Mouse (Mus musculus): Measurements from ENCODE around the gene Htt. TPM values are rescaled to one million over a fixed set of nuclear protein-coding genes. Genes with fewer than 3 reads are reported as not detected.

The Htt gene
- polyA plus RNA-seq, 1 experiment from 2014 or later = 13.2 TPM

DNA sequence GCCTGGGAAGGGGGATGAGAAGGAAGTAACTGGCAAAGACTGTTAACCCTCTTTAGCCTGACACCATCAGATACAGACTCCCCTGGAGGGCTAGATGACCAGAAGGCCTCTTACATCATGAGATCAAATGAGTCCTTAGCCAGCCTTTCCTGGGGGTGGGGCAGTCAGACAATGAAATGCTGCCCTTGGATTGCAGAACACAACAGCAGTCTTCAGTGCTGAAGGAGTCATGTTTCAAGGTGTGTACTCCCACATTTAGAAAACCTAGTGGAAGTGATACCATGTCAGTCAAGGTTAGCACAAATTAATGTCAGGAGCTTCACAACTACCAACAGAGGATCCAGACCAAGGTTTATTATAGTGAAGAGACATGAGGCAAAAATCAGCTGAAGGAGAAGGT is 140.8 kb downstream of the Htt start:
- H3K4me1 ChIP-seq = no peaks in the 10 kb centered on the region
- H3K27ac ChIP-seq (replicated peaks) = no peak overlapping the region
- H3K9me3 ChIP-seq (replicated peaks) = no peaks in the 10 kb centered on the region
- H3K4me3 ChIP-seq = no peak overlapping the region
- DNase-seq (ENCODE audit: low spot score) = no peak
- H3K27me3 ChIP-seq (ENCODE audit: low read depth, poor library complexity, severe bottlenecking) = no peaks in the 10 kb centered on the region
- peaks cover 98% of the 10 kb centered on the region for H3K36me3 ChIP-seq

GRCm38 (mm10) chr5:34902811-34903385 is 141.4 kb downstream of the Htt start:
- Histone ChIP-seq H3K36me3 (peaks cover 98% of the 10 kb centered on the region), H3K27ac (replicated peaks) (no peak overlapping the region), H3K4me1 (no peaks in the 10 kb centered on the region; the same call in 1 of the 2 replicates), H3K27me3 (ENCODE audit: low read depth, poor library complexity, severe bottlenecking) (no peaks in the 10 kb centered on the region), H3K4me3 (no peak overlapping the region), H3K9me3 (replicated peaks) (no peaks in the 10 kb centered on the region)
- no peak for DNase-seq (ENCODE audit: low spot score)
- 93% methylated on average over 5 of the region's 5 CpGs for WGBS

DNA sequence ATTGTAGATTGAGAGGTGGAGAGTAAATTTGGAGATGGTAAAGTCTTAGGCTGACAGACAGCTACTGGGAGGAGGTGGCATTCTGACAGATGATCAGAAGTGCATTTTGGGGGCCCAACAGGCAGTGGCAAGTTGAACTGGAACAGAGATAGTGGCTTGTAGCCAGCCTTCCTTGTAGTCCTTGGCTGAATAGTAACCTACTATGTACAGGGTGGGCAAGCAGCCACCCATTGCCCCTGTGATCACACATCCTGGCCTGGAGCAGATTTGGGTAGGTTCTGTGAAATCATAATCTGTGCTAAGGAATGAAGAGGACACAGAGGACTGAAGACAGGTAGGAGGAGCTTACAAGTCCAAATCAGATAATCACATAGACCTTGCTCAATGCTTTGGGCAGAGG is 142.9 kb downstream of the Htt start:
- no peak for DNase-seq (ENCODE audit: low spot score)
- Histone ChIP-seq H3K9me3 (replicated peaks) (no peaks in the 10 kb centered on the region), H3K4me3 (no peak overlapping the region), H3K27me3 (ENCODE audit: low read depth, poor library complexity, severe bottlenecking) (no peaks in the 10 kb centered on the region), H3K36me3 (peaks cover 98% of the 10 kb centered on the region), H3K4me1 (peaks cover 10% of the 10 kb centered on the region), H3K27ac (replicated peaks) (no peak overlapping the region)

DNA sequence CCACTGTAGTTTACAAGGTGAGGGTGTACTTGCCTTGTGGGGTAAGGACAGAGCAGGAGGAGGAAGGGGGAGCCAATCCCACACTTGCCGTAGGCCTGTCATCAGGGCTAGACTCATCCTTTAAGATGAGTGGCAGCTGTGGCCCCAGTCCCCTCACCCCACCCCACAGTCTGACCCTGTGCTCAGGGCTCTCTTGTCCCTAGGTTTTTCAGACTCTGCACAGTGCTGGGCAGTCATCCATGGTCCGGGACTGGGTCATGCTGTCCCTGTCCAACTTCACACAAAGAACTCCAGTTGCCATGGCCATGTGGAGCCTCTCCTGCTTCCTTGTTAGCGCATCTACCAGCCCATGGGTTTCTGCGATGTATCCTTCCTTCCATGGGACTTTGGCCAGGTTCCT is 145.7 kb downstream of the Htt start:
- Histone ChIP-seq H3K36me3 (peaks cover 93% of the 10 kb centered on the region), H3K27ac (replicated peaks) (no peak overlapping the region), H3K27me3 (ENCODE audit: low read depth, poor library complexity, severe bottlenecking) (no peaks in the 10 kb centered on the region), H3K9me3 (replicated peaks) (no peaks in the 10 kb centered on the region), H3K4me1 (peaks cover 15% of the 10 kb centered on the region), H3K4me3 (no peak overlapping the region)
- WGBS = 94% methylated on average over 4 of the region's 4 CpGs
- no peak for DNase-seq (ENCODE audit: low spot score)

GRCm38 (mm10) chr5:34907910-34908725 is 146.6 kb downstream of the Htt start, which contains the start of gene Msantd1:
TSS of gene Msantd1 (plus strand) at chr5:34908012.
- Histone ChIP-seq H3K36me3 (peaks cover 84% of the 10 kb centered on the region), H3K9me3 (replicated peaks) (no peaks in the 10 kb centered on the region), H3K27ac (replicated peaks) (peak within 1 kb of the TSS; percentile 38; the same call in 1 of the 2 replicates), H3K4me1 (peaks cover 15% of the 10 kb centered on the region), H3K4me3 (no peak within 1 kb of the TSS), H3K27me3 (ENCODE audit: low read depth, poor library complexity, severe bottlenecking) (no peaks in the 10 kb centered on the region)
- WGBS = 80% methylated on average over 6 of the region's 6 CpGs
- DNase-seq (ENCODE audit: low spot score) = no peak

GRCm38 (mm10) chr5:34908726-34909633 is 147.4 kb downstream of the Htt start:
- Histone ChIP-seq H3K27me3 (ENCODE audit: low read depth, poor library complexity, severe bottlenecking) (no peaks in the 10 kb centered on the region), H3K4me3 (no peak overlapping the region), H3K4me1 (peaks cover 15% of the 10 kb centered on the region), H3K36me3 (peaks cover 77% of the 10 kb centered on the region), H3K27ac (replicated peaks) (0 out of 2 replicates have a peak overlapping the region, but pooled peaks have one; percentile 1), H3K9me3 (replicated peaks) (no peaks in the 10 kb centered on the region)
- DNase-seq (ENCODE audit: low spot score) = no peak
- 82% methylated on average over 9 of the region's 9 CpGs for WGBS

GRCm38 (mm10) chr5:34909634-34910503 is 148.3 kb downstream of the Htt start:
- Histone ChIP-seq H3K27ac (replicated peaks) (no peak overlapping the region), H3K9me3 (replicated peaks) (no peaks in the 10 kb centered on the region), H3K27me3 (ENCODE audit: low read depth, poor library complexity, severe bottlenecking) (no peaks in the 10 kb centered on the region), H3K4me1 (peaks cover 15% of the 10 kb centered on the region), H3K36me3 (peaks cover 68% of the 10 kb centered on the region), H3K4me3 (no peak overlapping the region)
- DNase-seq (ENCODE audit: low spot score) = no peak
- 93% methylated on average over 1 of the region's 1 CpGs for WGBS

DNA sequence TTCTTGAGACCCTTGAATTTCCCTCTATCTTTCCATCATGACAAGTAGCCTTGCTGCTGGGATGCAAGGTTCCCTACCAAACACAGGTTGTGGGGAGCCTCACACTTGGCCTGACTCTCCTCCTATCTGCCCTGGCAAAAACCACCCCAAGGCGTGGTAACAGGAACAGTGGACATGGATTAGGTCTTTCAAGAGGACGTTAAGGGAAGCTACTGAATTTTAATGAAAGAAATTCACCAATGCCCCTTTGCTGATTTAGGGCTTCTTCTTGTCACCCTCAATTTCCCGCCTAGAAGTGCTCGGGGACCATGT is 148.9 kb downstream of the Htt start:
- 85% methylated on average over 4 of the region's 4 CpGs for WGBS
- no peak for DNase-seq (ENCODE audit: low spot score)
- Histone ChIP-seq H3K27ac (replicated peaks) (no peak overlapping the region), H3K9me3 (replicated peaks) (no peaks in the 10 kb centered on the region), H3K36me3 (peaks cover 63% of the 10 kb centered on the region), H3K4me1 (peaks cover 15% of the 10 kb centered on the region), H3K4me3 (no peak overlapping the region), H3K27me3 (ENCODE audit: low read depth, poor library complexity, severe bottlenecking) (no peaks in the 10 kb centered on the region)

DNA sequence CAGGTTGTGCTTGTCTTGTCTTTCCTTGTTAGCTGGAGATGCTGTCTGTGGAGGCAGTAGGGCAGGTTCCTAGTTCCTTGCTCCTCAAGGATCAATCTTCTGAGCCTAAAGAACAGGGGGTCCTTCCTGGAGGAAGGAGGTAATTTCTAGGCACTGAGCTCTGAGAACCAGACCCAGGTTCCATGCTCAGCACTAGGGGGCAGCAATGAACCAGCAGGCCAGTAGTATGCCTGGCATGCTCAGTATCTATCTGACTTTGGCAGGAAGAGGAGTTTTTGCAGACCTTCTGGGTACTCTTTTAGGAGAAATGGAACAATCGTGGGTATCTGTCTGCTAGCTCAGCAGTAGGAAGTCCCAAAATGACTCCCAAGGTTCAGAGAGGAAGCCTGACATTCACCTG is 154.3 kb downstream of the Htt start:
- H3K9me3 ChIP-seq (replicated peaks) = no peaks in the 10 kb centered on the region
- peak overlapping the region; percentile 78 for H3K27ac ChIP-seq (replicated peaks)
- peaks cover 19% of the 10 kb centered on the region for H3K4me1 ChIP-seq
- peak; percentile 69 for DNase-seq (ENCODE audit: low spot score)
- no peaks in the 10 kb centered on the region for H3K27me3 ChIP-seq (ENCODE audit: low read depth, poor library complexity, severe bottlenecking)
- H3K4me3 ChIP-seq = no peak overlapping the region
- peaks cover 10% of the 10 kb centered on the region for H3K36me3 ChIP-seq
- 31% methylated on average over 1 of the region's 1 CpGs for whole genome bisulfite sequencing

GRCm38 (mm10) chr5:34917234-34917655 is 155.7 kb downstream of the Htt start:
- H3K4me1 ChIP-seq = peaks cover 19% of the 10 kb centered on the region
- H3K36me3 ChIP-seq = peaks cover 3% of the 10 kb centered on the region; the same call in 1 of the 2 replicates
- DNase-seq (ENCODE audit: low spot score) = no peak
- H3K27ac ChIP-seq (replicated peaks) = peak overlapping the region; percentile 78
- H3K9me3 ChIP-seq (replicated peaks) = no peaks in the 10 kb centered on the region
- no peak overlapping the region for H3K4me3 ChIP-seq
- H3K27me3 ChIP-seq (ENCODE audit: low read depth, poor library complexity, severe bottlenecking) = no peaks in the 10 kb centered on the region
- 84% methylated on average over 10 of the region's 10 CpGs for WGBS

DNA sequence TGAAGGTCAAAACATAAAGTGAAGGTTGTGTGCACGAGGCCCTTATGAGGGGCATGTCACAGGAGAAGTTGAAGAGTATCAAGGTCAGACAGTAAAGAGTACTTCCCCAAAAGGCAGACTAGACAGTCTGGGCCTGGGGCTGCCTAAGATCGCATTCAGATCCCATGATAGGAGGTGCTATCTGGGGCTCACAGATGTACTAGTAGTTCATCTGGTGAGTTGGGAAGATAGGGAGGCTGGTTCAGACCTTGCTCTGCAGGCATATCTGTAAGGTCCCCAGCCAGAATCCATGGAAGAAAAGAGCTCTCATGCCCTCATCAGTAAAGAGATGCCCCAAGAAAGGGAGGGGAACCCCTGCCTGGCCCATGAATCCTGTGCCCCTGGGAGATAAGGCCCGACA is 157.2 kb downstream of the Htt start:
- Histone ChIP-seq H3K27me3 (ENCODE audit: low read depth, poor library complexity, severe bottlenecking) (no peaks in the 10 kb centered on the region), H3K4me1 (peaks cover 19% of the 10 kb centered on the region), H3K27ac (replicated peaks) (peak overlapping the region; percentile 67), H3K9me3 (replicated peaks) (no peaks in the 10 kb centered on the region), H3K36me3 (peaks cover 11% of the 10 kb centered on the region), H3K4me3 (no peak overlapping the region)
- 89% methylated on average over 3 of the region's 3 CpGs for WGBS
- DNase-seq (ENCODE audit: low spot score) = no peak

GRCm38 (mm10) chr5:34922531-34922930 is 161.0 kb downstream of the Htt start:
- Histone ChIP-seq H3K27me3 (ENCODE audit: low read depth, poor library complexity, severe bottlenecking) (no peaks in the 10 kb centered on the region), H3K4me1 (peaks cover 2% of the 10 kb centered on the region; the same call in 1 of the 2 replicates), H3K4me3 (no peak overlapping the region), H3K9me3 (replicated peaks) (no peaks in the 10 kb centered on the region), H3K36me3 (peaks cover 37% of the 10 kb centered on the region), H3K27ac (replicated peaks) (0 out of 2 replicates have a peak overlapping the region, but pooled peaks have one; percentile 10)
- no peak for DNase-seq (ENCODE audit: low spot score)
- WGBS = 82% methylated on average over 6 of the region's 6 CpGs
